Mouse (Mus musculus): ENCODE results near the gene Tomm20l.

GRCm38 (mm10) chr12:71113074-71113473, 1.8 kb downstream of the Tomm20l start:
- no peak for TF ChIP-seq CTCF (IDR thresholded peaks at IDR 0.05; ENCODE audit: low read depth, low read length)
- no peak for TF ChIP-seq POLR2A (IDR thresholded peaks at IDR 0.05; ENCODE audit: extremely low read depth, insufficient read depth, low read length)

Measured in liver, adult 2 months (tissue).